Mouse (Mus musculus): Measurements from ENCODE around the gene Ddt. TPM values are rescaled to one million over a fixed set of nuclear protein-coding genes. Genes with fewer than 3 reads are reported as not detected.

The Ddt gene
- polyA plus RNA-seq, 1 experiment from 2014 or later: 75.9 TPM

GRCm38 (mm10) chr10:75762413-75762812 is 10.8 kb downstream of the Ddt start:
- peak overlapping the region; percentile 87; the same call in 1 of the 2 replicates for H3K4me2 ChIP-seq (ENCODE audit: low read length)
- ATAC-seq (ENCODE audit: low FRiP score, low TSS enrichment) (no peak), DNase-seq (no peak)
- H3K4me1 ChIP-seq (ENCODE audit: control insufficient read depth, insufficient read depth, low read length): peaks cover 10% of the 10 kb centered on the region
- over 99% methylated on average over 3 of the region's 3 CpGs for WGBS
- H3K27ac ChIP-seq (replicated peaks; ENCODE audit: low read depth, low read length): no peak overlapping the region
- no peaks in the 10 kb centered on the region for H3K27me3 ChIP-seq (ENCODE audit: control insufficient read depth, insufficient read depth, low read length)
- H3K9ac ChIP-seq (replicated peaks; ENCODE audit: low read length): peak overlapping the region; percentile 26; the same call in 1 of the 2 replicates
- no peaks in the 10 kb centered on the region for H3K9me3 ChIP-seq (ENCODE audit: control insufficient read depth, low read length)
- no peak overlapping the region for H3K4me3 ChIP-seq (replicated peaks; ENCODE audit: low read depth, low read length)
- H3K36me3 ChIP-seq (ENCODE audit: control insufficient read depth, insufficient read depth, low read length): 0 out of 2 replicates have a peak, but pooled peaks cover 3% of the 10 kb centered on the region

GRCm38 (mm10) chr10:75760311-75760710 is 12.9 kb downstream of the Ddt start:
- no peak overlapping the region for H3K27ac ChIP-seq (replicated peaks; ENCODE audit: low read depth, low read length)
- H3K9me3 ChIP-seq (ENCODE audit: control insufficient read depth, low read length): no peaks in the 10 kb centered on the region
- H3K4me1 ChIP-seq (ENCODE audit: control insufficient read depth, insufficient read depth, low read length): peaks cover 10% of the 10 kb centered on the region
- no peak overlapping the region for H3K4me2 ChIP-seq (ENCODE audit: low read length)
- DNase-seq (no peak), ATAC-seq (ENCODE audit: low FRiP score, low TSS enrichment) (no peak)
- no peak overlapping the region for H3K4me3 ChIP-seq (replicated peaks; ENCODE audit: low read depth, low read length)
- WGBS: 98% methylated on average over 3 of the region's 3 CpGs
- no peak overlapping the region for H3K9ac ChIP-seq (replicated peaks; ENCODE audit: low read length)
- H3K27me3 ChIP-seq (ENCODE audit: control insufficient read depth, insufficient read depth, low read length): no peaks in the 10 kb centered on the region
- peaks cover 4% of the 10 kb centered on the region; the same call in 1 of the 2 replicates for H3K36me3 ChIP-seq (ENCODE audit: control insufficient read depth, insufficient read depth, low read length)

GRCm38 (mm10) chr10:75756719-75757118 is 16.5 kb downstream of the Ddt start:
- Histone ChIP-seq H3K36me3 (ENCODE audit: control insufficient read depth, insufficient read depth, low read length) (peaks cover 40% of the 10 kb centered on the region), H3K4me1 (ENCODE audit: control insufficient read depth, insufficient read depth, low read length) (no peaks in the 10 kb centered on the region), H3K9ac (replicated peaks; ENCODE audit: low read length) (no peak overlapping the region), H3K27ac (replicated peaks; ENCODE audit: low read depth, low read length) (no peak overlapping the region), H3K4me3 (replicated peaks; ENCODE audit: low read depth, low read length) (no peak overlapping the region), H3K9me3 (ENCODE audit: control insufficient read depth, low read length) (no peaks in the 10 kb centered on the region), H3K27me3 (ENCODE audit: control insufficient read depth, insufficient read depth, low read length) (no peaks in the 10 kb centered on the region), H3K4me2 (ENCODE audit: low read length) (no peak overlapping the region)
- DNase-seq (no peak), ATAC-seq (ENCODE audit: low FRiP score, low TSS enrichment) (no peak)
- WGBS: 97% methylated on average over 11 of the region's 11 CpGs

- 44% methylated on average over 3 of the region's 3 CpGs for WGBS
- Histone ChIP-seq H3K27ac (replicated peaks; ENCODE audit: low read depth, low read length) (no peak overlapping the region), H3K9me3 (ENCODE audit: control insufficient read depth, low read length) (no peaks in the 10 kb centered on the region), H3K36me3 (ENCODE audit: control insufficient read depth, insufficient read depth, low read length) (peaks cover 87% of the 10 kb centered on the region), H3K27me3 (ENCODE audit: control insufficient read depth, insufficient read depth, low read length) (no peaks in the 10 kb centered on the region), H3K9ac (replicated peaks; ENCODE audit: low read length) (no peak overlapping the region), H3K4me1 (ENCODE audit: control insufficient read depth, insufficient read depth, low read length) (no peaks in the 10 kb centered on the region), H3K4me3 (replicated peaks; ENCODE audit: low read depth, low read length) (no peak overlapping the region), H3K4me2 (ENCODE audit: low read length) (no peak overlapping the region)
- DNase-seq: peak; percentile 93
- ATAC-seq (ENCODE audit: low FRiP score, low TSS enrichment): peak; percentile 81
Observed at GRCm38 (mm10) chr10:75744017-75744416, 29.2 kb downstream of the Ddt start.

- Histone ChIP-seq H3K9ac (replicated peaks; ENCODE audit: low read length) (no peak overlapping the region), H3K4me2 (ENCODE audit: low read length) (no peak overlapping the region), H3K36me3 (ENCODE audit: control insufficient read depth, insufficient read depth, low read length) (peaks cover 90% of the 10 kb centered on the region), H3K27ac (replicated peaks; ENCODE audit: low read depth, low read length) (no peak overlapping the region), H3K4me3 (replicated peaks; ENCODE audit: low read depth, low read length) (no peak overlapping the region), H3K27me3 (ENCODE audit: control insufficient read depth, insufficient read depth, low read length) (no peaks in the 10 kb centered on the region), H3K4me1 (ENCODE audit: control insufficient read depth, insufficient read depth, low read length) (no peaks in the 10 kb centered on the region), H3K9me3 (ENCODE audit: control insufficient read depth, low read length) (no peaks in the 10 kb centered on the region)
- ATAC-seq (ENCODE audit: low FRiP score, low TSS enrichment): no peak
- WGBS: 94% methylated on average over 12 of the region's 12 CpGs
- no peak for DNase-seq
Observed at GRCm38 (mm10) chr10:75743369-75743768, 29.8 kb downstream of the Ddt start.

- H3K4me3 ChIP-seq (replicated peaks; ENCODE audit: low read depth, low read length): no peak overlapping the region
- no peak overlapping the region for H3K4me2 ChIP-seq (ENCODE audit: low read length)
- no peak overlapping the region for H3K9ac ChIP-seq (replicated peaks; ENCODE audit: low read length)
- no peaks in the 10 kb centered on the region for H3K9me3 ChIP-seq (ENCODE audit: control insufficient read depth, low read length)
- WGBS: 96% methylated on average over 3 of the region's 3 CpGs
- no peaks in the 10 kb centered on the region for H3K27me3 ChIP-seq (ENCODE audit: control insufficient read depth, insufficient read depth, low read length)
- ATAC-seq (ENCODE audit: low FRiP score, low TSS enrichment) (no peak), DNase-seq (no peak)
- peaks cover 90% of the 10 kb centered on the region for H3K36me3 ChIP-seq (ENCODE audit: control insufficient read depth, insufficient read depth, low read length)
- H3K4me1 ChIP-seq (ENCODE audit: control insufficient read depth, insufficient read depth, low read length): no peaks in the 10 kb centered on the region
- H3K27ac ChIP-seq (replicated peaks; ENCODE audit: low read depth, low read length): no peak overlapping the region
Observed at GRCm38 (mm10) chr10:75740866-75741265, 32.3 kb downstream of the Ddt start.

- no peaks in the 10 kb centered on the region for H3K9me3 ChIP-seq (ENCODE audit: control insufficient read depth, low read length)
- H3K27me3 ChIP-seq (ENCODE audit: control insufficient read depth, insufficient read depth, low read length): no peaks in the 10 kb centered on the region
- H3K9ac ChIP-seq (replicated peaks; ENCODE audit: low read length): no peak overlapping the region
- peaks cover 89% of the 10 kb centered on the region for H3K36me3 ChIP-seq (ENCODE audit: control insufficient read depth, insufficient read depth, low read length)
- WGBS: 96% methylated on average over 7 of the region's 7 CpGs
- H3K27ac ChIP-seq (replicated peaks; ENCODE audit: low read depth, low read length): no peak overlapping the region
- H3K4me3 ChIP-seq (replicated peaks; ENCODE audit: low read depth, low read length): no peak overlapping the region
- DNase-seq: no peak
- H3K4me1 ChIP-seq (ENCODE audit: control insufficient read depth, insufficient read depth, low read length): no peaks in the 10 kb centered on the region
- ATAC-seq (ENCODE audit: low FRiP score, low TSS enrichment): no peak
- H3K4me2 ChIP-seq (ENCODE audit: low read length): no peak overlapping the region
Observed at GRCm38 (mm10) chr10:75725449-75725848, 47.8 kb downstream of the Ddt start.

Other genes with a start within 250 kb of the Ddt start
- 30.4 and 32.9 TPM in 2 replicates for gene Lrrc75b, start 213.1 kb downstream of the Ddt start, polyA plus RNA-seq (2014; fragmentation: Nextera tagmentation; extraction: Ambion mirVana)
- 2.3 and 2.6 TPM in 2 replicates for gene Ggt1, start 211.8 kb downstream of the Ddt start, polyA plus RNA-seq (2014; fragmentation: Nextera tagmentation; extraction: Ambion mirVana)
- 0.97 and 1.9 TPM in 2 replicates for gene Ggt5, start 184.1 kb downstream of the Ddt start, polyA plus RNA-seq (2014; fragmentation: Nextera tagmentation; extraction: Ambion mirVana)
- gene Susd2, start 129.4 kb downstream of the Ddt start, polyA plus RNA-seq (2014; fragmentation: Nextera tagmentation; extraction: Ambion mirVana): 2.3 and 2.5 TPM in 2 replicates
- gene Cabin1, start 9.1 kb downstream of the Ddt start, polyA plus RNA-seq (2014; fragmentation: Nextera tagmentation; extraction: Ambion mirVana): 47.2 and 54.5 TPM in 2 replicates
- gene Gm20441, start 7.5 kb upstream of the Ddt start, polyA plus RNA-seq (2014; fragmentation: Nextera tagmentation; extraction: Ambion mirVana): not detected in 2 replicates
- 0.23 and 1.1 TPM in 2 replicates for gene Gstt3, start 8.0 kb upstream of the Ddt start, polyA plus RNA-seq (2014; fragmentation: Nextera tagmentation; extraction: Ambion mirVana)
- 9.8 and 12.4 TPM in 2 replicates for gene Gstt1, start 25.2 kb upstream of the Ddt start, polyA plus RNA-seq (2014; fragmentation: Nextera tagmentation; extraction: Ambion mirVana)
- gene Gstt4, start 49.1 kb upstream of the Ddt start, polyA plus RNA-seq (2014; fragmentation: Nextera tagmentation; extraction: Ambion mirVana): not detected in 2 replicates
- 3.8 and 4.3 TPM in 2 replicates for gene Gstt2, start 64.0 kb upstream of the Ddt start, polyA plus RNA-seq (2014; fragmentation: Nextera tagmentation; extraction: Ambion mirVana)
- 1,381 and 1,864 TPM in 2 replicates for gene Mif, start 86.8 kb upstream of the Ddt start, polyA plus RNA-seq (2014; fragmentation: Nextera tagmentation; extraction: Ambion mirVana)
- 1.2 TPM in 2 replicates for gene Derl3, start 120.0 kb upstream of the Ddt start, polyA plus RNA-seq (2014; fragmentation: Nextera tagmentation; extraction: Ambion mirVana)
- gene Smarcb1, start 148.2 kb upstream of the Ddt start, polyA plus RNA-seq (2014; fragmentation: Nextera tagmentation; extraction: Ambion mirVana): 277 and 283 TPM in 2 replicates
- 44.2 and 76.8 TPM in 2 replicates for gene Chchd10, start 159.7 kb upstream of the Ddt start, polyA plus RNA-seq (2014; fragmentation: Nextera tagmentation; extraction: Ambion mirVana)
- 13.3 and 16.5 TPM in 2 replicates for gene Mmp11, start 163.1 kb upstream of the Ddt start, polyA plus RNA-seq (2014; fragmentation: Nextera tagmentation; extraction: Ambion mirVana)
- 0.22 and 0.53 TPM in 2 replicates for gene Gm867, start 167.3 kb upstream of the Ddt start, polyA plus RNA-seq (2014; fragmentation: Nextera tagmentation; extraction: Ambion mirVana)
- gene Vpreb3, start 169.6 kb upstream of the Ddt start, polyA plus RNA-seq (2014; fragmentation: Nextera tagmentation; extraction: Ambion mirVana): not detected in 2 replicates
- gene Gm5134, start 181.1 kb upstream of the Ddt start, polyA plus RNA-seq (2014; fragmentation: Nextera tagmentation; extraction: Ambion mirVana): not detected in 2 replicates

All from midbrain, embryonic 14.5 days (tissue).